Mouse (Mus musculus) left cerebral cortex, postnatal 4 days (tissue): ENCODE results near the gene Krt78. TPM values are rescaled to one million over a fixed set of nuclear protein-coding genes. Genes with fewer than 3 reads are reported as not detected.
"Not testable (repeated sequence)": the region's sequence is repeated elsewhere in the genome, so short reads cannot be mapped to it uniquely, and the experiment has no call there.

Experiments
- DNase-seq: peaks from one replicate; pipeline ENCODE4 v3.0.0-alpha.2; 2022
- intact Hi-C: fragments of 180-260 bp; cut with DNase I; formaldehyde crosslinking; loops from one replicate; pipeline ENCODE4 v1.15.1; 2025
- total RNA-seq, 2 experiments: library from RNA; stranded (reverse); gene quantifications; 2 replicates each; pipeline ENCODE4 v1.2.3; 2021

The Krt78 gene
- total RNA-seq = not detected

DNA sequence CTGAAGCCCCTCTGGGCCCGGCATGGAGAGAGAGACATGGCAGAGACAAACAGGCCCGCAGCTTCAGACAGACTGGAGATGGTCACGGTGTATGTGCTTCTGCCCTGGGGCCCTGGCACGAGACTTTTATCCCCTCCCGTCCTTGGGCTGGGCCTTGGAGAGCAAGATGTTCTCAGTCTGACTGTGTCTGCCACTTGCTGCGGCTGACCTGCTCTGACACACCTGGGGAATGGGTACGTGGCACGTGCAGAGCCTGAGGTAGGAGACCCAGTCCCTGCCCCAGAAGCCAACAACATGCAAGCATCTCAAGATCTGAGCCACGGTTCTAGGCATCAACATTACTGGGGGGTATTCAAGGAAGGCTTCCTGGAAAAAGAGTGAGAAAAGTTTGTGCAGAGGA, at the start of gene Krt78:
Krt78 (minus strand) TSS at position 101 of the 400 bp plus-strand sequence.
- intact Hi-C loops = no loop called here
- no peak for DNase-seq

DNA sequence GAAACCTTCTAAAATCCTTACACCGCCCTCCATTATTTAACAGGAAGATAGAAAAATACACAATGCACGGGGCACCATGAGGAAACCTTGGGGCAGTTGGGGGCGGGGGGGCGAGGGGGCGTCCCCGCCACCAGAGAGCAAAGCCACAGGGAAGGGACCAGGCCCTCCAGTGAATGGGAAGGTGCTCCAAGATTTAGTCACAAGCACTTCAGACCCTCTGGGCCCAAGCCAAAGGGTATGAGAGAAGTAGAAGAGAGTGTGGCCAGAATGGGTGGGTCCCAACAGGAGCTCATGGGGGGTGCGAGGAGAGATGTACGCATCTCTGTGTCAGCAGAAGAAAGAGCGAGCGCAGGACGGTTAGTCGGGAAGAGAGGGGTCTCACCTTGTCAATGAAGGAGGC, 49.4 kb upstream of the Krt78 start:
- DNase-seq = no peak
- intact Hi-C loops = no loop called here

DNA sequence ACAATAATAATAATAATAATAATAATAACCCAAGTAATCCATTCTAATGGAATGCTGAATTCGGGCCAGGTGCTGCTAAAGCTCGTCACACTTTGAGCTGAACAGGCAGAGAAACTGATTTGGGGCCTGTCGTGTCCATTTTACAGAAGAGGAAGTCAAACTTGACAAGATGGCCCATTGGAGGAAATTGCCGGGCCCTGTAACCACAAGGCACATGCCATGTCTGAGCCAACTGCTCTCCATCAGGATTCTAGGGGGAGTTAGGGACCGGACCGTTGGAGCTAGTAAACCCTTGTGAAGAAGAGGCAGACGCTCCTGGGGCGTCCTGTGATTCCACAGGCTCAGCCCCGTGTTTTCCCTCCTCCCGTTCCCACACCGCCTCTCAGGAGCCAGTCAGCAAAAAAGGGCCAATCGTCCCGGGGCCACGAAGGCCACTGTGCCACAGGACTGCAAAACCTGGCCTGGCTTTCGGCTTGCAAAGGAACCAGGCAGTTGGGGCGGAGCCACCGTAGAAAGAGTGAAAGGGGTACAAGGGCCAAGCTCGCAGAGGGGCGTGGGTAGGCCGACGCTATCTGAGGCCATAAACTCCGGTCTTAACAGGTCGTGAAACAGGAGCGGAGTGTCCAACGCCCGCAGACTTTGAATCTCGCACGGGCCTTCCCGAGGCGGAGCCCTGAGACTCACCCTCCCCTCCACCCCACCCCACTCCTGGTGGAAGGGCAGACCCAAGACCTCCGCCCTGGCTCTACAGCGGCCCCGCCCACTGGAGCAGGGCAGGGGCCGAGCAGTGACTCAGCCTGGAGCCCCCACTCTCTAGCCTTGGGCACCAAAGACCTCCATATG, 48.8 kb upstream of the Krt78 start:
- DNase-seq = peak; percentile 30
- intact Hi-C loops = no loop called here

DNA sequence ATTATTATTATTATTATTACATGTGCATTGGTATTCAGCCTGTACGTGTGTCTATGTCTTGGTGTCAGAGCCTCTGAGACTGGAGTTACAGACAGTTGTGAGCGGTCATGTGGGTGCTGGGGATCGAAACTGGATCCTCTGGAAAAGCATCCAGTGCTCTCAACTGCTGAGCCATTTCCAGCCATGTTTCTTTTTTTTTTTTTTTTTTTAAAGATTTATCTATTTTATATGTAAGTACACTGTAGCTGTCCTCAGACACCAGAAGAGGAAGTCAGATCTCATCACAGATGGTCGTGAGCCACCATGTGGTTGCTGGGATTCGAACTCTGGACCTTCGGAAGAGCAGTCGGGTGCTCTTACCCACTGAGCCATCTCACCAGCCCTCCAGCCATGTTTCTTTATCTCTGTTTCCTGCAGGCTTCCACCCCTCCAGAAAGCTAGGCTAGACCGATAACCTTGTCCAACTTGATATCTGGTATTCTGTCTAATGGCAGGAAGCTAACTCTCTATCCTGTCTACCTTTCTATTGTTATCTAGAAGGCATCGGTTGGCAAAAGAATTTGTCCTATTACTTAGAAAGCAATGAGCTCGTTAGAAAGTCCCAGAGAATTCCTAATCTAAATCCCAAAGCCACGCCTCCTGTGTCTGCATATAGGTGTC, 45.7 kb upstream of the Krt78 start:
- intact Hi-C loops = no loop called here

DNA sequence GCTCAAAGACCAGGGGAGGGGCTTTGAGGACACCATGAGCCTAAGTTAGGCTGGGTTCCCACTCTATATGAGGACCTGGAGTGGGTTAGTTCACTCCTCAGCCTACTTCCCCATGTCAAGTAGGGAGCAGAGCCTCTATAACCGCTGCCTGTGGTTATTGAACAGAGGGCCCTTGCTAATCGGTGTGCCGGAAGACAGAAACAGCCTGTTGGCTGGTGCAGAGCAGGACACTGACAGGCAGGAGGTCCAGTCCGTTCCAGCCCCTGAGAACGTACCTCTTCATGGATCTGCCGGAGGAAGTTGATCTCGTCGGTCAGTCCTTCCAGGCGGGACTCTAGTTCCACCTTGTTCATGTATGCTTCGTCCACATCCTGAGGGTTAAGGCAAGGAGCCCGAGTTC, 45.1 kb upstream of the Krt78 start:
- intact Hi-C loops = no loop called here
- DNase-seq = no peak

More for the DNA sequence above, 45.7 kb upstream of the Krt78 start:
- no peak for DNase-seq

DNA sequence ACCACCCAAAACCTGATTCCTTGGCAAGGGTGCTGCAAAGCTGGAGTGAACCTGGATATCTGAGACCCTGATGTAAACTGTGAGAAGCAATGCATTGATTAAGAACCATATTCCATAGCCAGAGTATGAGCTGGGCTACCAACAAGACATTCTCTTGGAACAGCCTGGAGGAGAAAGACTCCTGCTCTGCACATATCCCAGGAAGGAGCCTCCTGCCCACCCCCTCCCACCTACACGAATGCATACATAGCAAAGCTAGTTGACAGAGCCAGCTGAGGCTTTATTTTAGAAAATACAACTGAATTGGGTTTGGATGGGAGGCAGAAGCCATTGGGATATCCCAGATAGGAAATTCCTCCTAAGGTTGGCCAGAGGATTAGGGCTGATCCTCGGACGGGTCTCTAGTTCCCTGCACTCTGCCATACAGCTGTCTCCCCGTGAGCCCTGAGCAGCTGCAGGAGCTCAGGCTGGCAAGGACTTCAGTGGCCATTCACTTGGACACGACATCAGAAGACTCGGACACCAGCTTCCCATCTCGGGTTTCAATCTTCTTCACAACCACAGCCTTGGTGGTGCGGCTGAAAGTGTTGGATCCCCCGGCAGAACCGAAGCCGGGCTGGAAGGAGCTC, 42.5 kb upstream of the Krt78 start:
- DNase-seq, intact Hi-C loops: not testable (repeated sequence)

DNA sequence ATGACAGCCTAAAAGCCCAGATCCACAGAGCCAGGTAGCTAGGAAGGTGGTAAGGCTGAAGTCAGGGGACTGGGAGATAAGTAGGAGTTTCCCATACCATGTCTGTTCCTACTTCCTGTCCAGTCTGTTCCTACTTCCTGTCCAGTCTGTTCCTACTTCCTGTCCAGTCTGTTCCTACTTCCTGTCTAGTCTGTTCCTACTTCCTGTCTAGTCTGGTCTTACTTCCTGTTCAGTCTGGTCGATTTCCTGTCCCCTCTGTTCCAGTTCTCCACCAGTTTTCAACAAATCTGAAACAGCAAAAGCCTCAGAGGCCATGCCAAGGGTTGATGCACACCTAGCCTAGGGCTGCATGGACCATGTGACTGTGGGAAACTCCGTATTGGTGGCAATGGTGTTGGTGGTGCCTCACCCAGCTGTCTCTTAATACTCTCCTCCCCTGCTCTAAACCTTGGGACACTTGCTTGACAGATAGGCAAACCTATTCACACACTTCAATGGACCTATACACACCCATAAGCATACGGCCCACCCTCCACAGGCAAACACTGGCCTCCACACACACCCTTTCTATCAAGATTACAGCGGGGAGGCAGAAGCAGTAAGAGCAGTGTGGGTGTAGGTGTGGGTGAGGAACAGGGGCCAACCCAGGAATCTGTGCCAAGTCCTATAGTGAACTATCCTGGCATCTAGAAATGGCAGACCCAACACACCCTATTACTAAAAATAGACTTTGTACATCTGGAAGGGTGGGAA, 41.6 kb upstream of the Krt78 start:
- no peak for DNase-seq
- intact Hi-C loops = no loop called here

DNA sequence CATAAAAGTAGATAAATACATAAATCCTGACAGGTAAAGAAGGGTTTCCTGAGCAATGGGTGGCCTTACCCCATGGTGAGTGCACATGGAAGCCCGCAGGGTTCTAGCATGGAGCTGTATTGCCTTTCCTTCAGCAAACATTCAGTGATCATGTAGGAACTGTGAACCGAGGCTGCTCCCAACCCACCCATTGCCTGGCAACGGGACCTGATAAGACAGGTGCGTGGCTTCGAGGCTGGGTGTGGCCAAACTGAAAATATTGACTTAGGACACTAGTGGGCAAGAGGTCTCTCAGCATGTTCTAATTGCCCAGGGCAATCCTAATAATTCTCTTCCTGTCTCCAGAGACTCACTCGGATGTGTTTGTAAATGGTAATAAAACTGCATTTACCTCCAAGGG, 40.3 kb upstream of the Krt78 start:
- no peak for DNase-seq
- intact Hi-C loops = no loop called here

DNA sequence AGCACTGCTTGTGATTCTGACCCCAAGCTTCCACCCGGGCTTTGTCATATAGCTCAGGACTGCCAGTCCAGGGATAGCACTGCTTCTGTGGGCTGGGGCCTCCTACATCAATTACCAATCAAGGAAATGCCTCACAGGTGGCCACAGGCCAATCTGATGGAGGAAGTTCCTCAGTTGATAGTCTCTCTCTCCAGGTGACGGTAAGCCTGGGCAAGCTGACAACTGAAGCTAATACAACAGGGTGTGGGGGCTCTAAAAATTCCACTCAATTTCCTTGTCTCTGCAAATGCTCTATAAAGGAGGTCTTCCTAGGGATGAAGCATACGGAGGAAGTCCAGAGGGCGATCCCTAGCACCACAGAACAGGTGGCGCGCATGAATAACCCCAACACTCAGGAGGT, 36.9 kb upstream of the Krt78 start:
- DNase-seq = no peak
- intact Hi-C loops = no loop called here

DNA sequence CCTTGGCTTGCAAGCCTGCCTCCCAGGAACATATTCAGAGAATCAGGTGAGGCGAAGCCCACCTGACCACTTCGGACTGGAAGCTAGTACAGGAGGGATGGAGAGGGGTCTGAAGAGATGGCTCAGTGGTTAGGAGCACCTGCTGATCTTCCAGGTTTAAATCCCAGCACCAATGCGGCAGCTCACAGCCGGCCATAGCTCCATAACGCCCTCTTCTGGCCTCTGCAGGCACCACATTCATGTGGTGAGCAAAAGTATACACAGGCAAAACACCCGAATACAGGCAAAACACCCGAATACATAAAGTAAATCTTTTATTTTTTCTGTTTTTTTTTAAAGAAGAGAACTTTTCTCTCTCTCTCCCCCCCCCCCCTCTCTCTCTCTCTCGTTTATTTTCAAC, 34.6 kb upstream of the Krt78 start:
- DNase-seq = no peak
- intact Hi-C loops = loop anchor here (2.0 kb wide), 1 partner anchor 76 kb away; no protein-coding TSS in a partner anchor

DNA sequence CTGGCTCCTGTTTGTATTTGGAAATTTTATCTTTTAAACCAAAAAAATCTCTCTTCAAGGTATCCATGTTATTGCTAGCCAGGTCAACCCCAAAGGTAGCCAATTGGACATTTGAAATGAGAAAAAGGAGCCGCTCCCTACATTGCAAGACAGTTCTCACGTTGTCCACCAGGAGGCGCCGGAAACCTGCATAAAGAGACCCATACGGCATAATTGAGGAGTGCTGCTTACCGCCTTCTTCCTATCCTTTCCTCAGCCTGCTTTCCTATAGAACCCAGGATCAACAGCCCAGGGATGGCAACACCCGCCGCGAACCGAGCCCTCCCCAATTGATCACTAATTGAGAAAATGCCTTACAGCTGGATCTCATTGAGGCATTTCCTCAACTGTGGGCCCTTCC, 34.0 kb upstream of the Krt78 start:
- intact Hi-C loops = loop anchor here (2.0 kb wide), 1 partner anchor 77 kb away; no protein-coding TSS in a partner anchor
- DNase-seq = peak; percentile 84

DNA sequence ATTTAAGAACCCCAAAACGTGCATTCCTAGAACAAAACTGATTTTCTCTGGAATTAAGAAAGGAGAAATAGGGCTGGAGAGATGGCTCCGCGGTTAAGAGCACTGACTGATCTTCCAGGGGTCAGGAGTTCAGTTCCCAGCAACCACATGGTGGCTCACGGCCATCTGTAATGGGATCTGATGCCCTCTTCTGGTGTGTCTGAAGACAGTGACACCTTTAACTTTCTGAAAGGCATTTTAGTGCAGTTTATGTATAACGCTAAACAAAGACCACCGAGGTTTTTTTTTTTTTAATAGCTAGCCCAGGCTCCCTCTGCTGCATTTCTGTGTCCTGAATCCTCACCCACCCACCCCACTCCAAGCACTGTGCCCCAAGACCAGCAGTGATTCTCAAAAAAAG, 30.7 kb upstream of the Krt78 start:
- no peak for DNase-seq
- intact Hi-C loops = loop anchor here (5.0 kb wide), 2 partner anchors 642 to 657 kb away; no protein-coding TSS in a partner anchor

DNA sequence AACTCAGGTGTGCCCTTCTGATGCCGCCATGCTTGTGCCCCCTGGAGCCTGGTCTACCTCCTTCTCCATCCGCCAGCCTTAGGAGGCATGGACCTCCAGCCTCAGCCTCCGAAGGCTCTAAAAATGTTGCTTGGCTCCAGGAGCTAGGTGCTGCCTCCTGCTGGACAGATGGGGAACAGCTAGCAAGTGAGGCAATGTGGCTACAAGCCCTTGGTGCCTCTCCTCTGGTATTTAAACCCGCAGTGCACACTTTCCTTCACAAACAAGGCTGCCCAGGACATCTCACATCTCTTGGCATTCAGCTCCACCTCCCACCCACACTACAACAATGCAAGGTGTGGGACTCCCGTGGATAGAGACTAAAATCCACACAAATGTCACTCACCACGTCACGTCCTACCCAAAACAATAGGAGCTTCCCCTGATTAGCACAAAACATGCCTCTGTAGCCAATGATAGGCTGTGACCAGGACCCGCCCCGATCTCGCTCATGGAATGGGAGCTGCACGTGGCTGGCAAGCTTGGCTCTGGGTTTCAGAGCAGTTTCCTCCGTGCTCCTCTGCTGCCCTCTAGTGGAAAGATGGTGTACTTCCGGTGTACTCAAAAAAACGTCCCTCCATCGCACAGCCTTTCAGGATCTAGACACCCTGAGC, 30.0 kb upstream of the Krt78 start:
- intact Hi-C loops = loop anchor here (5.0 kb wide), 2 partner anchors 642 to 657 kb away; no protein-coding TSS in a partner anchor
- DNase-seq = peak; percentile 94

DNA sequence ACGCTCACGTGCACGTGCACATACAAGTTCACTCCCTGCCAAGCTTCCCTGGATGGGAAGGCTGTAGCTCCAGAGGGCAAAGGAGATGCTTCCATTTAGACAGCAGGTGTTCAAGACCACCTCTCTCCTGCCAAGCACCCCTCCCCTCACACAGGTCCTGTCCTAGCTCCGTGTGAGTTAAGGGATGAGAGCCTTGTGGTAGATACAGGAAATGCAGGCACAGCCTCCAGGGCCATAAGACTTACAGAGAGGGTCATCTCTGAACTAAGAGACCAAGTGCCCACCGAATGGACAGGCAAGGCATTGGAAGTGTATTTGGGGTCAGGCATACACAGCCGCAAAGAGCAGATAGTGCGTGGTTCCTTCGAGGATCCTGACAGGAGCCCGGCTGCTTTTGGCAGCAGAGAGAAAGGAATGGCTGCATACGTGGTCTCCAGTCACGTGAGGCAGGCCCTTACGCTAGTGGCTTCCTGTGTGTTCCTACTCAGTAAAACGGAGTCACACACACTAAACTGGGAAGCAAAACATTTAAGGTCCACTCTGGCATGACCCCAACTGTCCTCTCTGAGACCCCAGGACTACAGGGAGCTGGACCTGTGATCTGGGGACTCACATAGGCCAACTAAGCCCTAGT, 29.3 kb upstream of the Krt78 start:
- DNase-seq = no peak
- intact Hi-C loops = loop anchor here (5.0 kb wide), 2 partner anchors 641 to 656 kb away; no protein-coding TSS in a partner anchor

DNA sequence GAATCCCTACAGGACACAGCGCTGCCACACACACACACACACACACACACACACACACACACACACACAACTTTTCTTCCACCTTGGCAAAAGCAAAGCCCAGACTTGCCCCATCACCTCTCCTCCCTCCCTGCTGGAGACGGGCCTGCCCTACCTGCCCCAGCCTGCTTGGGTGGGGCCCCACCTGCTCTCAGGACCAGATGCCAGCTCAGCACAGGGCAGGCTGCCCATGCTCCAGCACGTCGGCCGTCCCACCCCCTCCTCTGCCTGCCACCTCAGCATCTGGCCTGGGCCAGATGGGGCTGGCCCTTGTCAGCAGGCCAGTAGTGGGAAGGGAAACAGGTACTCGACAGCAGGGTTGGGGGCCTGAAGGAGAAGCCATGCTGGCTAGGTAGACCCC, 26.8 kb upstream of the Krt78 start:
- intact Hi-C loops = loop anchor here (5.0 kb wide), 2 partner anchors 639 to 654 kb away; no protein-coding TSS in a partner anchor
- no peak for DNase-seq

DNA sequence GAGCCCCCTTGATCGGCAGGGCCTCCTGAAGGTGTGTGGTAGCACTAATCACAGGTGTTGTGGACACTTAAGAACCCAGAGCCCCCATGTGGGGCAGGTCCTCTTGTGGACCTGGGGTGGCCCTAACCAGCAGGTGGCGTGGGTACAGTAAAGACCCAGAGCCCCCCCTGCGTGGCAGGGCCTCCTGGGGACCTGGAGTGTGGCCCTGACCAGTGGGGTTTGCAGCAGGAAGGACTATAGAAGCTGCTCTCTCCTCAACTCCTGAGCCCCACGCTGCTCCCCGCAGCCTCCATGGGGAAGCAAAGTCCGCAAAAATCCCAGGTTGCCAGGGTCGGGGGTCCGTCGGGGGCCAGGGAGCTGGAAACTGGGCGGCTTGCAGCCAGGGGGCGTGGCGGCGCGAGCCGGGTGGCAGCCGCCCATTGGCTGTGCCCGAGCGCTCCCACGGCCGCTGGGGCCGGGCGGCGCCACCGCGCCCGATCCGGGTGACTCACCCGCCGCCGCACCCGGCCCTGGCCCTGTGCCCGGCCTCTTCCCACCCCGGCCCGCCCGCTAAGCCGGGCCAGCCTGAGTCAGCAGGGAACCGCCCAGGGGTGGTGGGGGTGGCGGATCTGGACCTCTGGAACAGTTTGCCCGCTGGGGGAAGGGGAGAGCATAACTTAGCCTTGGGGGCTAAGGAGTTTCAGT, 23.1 kb upstream of the Krt78 start:
- peak; percentile 67 for DNase-seq
- intact Hi-C loops = no loop called here

DNA sequence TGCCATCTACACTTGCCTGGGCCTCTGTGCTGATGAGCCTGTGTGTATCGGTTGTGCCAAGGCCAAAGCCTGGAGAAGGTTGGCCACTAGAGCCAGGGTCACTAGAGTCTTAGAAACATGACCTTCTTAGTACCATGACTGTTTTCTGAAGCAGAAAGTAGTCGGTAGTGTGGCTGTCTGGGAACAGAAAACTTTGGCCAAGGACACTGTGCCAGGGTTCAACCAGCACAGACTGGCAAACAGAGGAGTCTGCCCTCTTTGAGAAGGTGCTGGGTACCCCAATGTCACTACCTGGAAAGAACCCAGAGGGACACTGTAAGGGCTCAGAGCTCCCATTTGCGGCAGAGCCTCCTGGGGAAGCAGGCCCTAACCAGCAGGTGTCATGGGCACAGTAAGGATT, 22.6 kb upstream of the Krt78 start:
- intact Hi-C loops = no loop called here
- DNase-seq = no peak

DNA sequence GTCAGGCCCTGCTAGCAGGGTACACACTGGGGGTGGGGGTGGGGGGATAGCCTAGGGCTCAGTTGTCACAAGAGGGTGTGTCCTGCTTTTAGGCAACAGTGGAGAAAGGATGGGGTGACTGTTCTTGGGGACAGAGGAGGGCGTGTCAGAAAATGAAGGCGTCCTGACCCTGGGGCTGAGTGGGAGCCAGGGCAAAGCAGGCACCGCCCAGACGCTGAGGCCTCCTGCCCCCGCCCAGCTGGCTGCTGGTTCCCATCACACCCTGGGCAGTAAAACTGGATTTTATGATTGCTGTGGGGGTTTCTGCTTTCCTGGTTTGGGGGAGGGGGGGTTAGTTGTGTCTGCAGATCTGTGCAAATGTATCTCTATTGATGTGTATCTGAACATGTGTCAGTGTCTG, 21.9 kb upstream of the Krt78 start:
- intact Hi-C loops = no loop called here

More for the DNA sequence above, 21.9 kb upstream of the Krt78 start:
- DNase-seq = no peak
